Mouse (Mus musculus): ENCODE data around the gene Nfe2. TPM values are rescaled to one million over a fixed set of nuclear protein-coding genes. Genes with fewer than 3 reads are reported as not detected.
A peak's percentile ranks its signal among the peaks of the same experiment; 100 is the strongest.
"Not testable (repeated sequence)": the region's sequence is repeated elsewhere in the genome, so short reads cannot be mapped to it uniquely, and the experiment has no call there.

Nfe2 gene
- polyA plus RNA-seq, 1 experiment from 2014 or later = 4.3 TPM

- H3K9ac ChIP-seq (ENCODE audit: low read length) = no peak overlapping the region
- no peaks in the 10 kb centered on the region for H3K27me3 ChIP-seq (ENCODE audit: control insufficient read depth, insufficient read depth, low read depth, low read length)
- ATAC-seq (ENCODE audit: low read depth) = no peak
- H3K27ac ChIP-seq (ENCODE audit: low read length) = no peak overlapping the region
- peaks cover 47% of the 10 kb centered on the region for H3K36me3 ChIP-seq (ENCODE audit: control insufficient read depth, insufficient read depth, low read length)
- peaks cover 12% of the 10 kb centered on the region for H3K4me1 ChIP-seq (replicated peaks; ENCODE audit: control insufficient read depth, insufficient read depth, low read length)
- no peak overlapping the region for H3K4me3 ChIP-seq (ENCODE audit: low read length)
- H3K4me2 ChIP-seq (ENCODE audit: low read depth, low read length) = no peak overlapping the region
- no peaks in the 10 kb centered on the region for H3K9me3 ChIP-seq (ENCODE audit: control insufficient read depth, low read length)
Observed at GRCm38 (mm10) chr15:103247782-103248400, 10.3 kb downstream of the Nfe2 start.

GRCm38 (mm10) chr15:103247078-103247781 is 11.0 kb downstream of the Nfe2 start:
- no peak overlapping the region for H3K27ac ChIP-seq (ENCODE audit: low read length)
- no peaks in the 10 kb centered on the region for H3K9me3 ChIP-seq (ENCODE audit: control insufficient read depth, low read length)
- H3K4me2 ChIP-seq (ENCODE audit: low read depth, low read length) = no peak overlapping the region
- ATAC-seq (ENCODE audit: low read depth) = no peak
- H3K36me3 ChIP-seq (ENCODE audit: control insufficient read depth, insufficient read depth, low read length) = peaks cover 52% of the 10 kb centered on the region
- WGBS = 85% methylated on average over 9 of the region's 9 CpGs
- no peak overlapping the region for H3K9ac ChIP-seq (ENCODE audit: low read length)
- H3K27me3 ChIP-seq (ENCODE audit: control insufficient read depth, insufficient read depth, low read depth, low read length) = no peaks in the 10 kb centered on the region
- H3K4me3 ChIP-seq (ENCODE audit: low read length) = no peak overlapping the region
- H3K4me1 ChIP-seq (replicated peaks; ENCODE audit: control insufficient read depth, insufficient read depth, low read length) = peaks cover 19% of the 10 kb centered on the region

- 53% methylated on average over 6 of the region's 6 CpGs for WGBS
- peaks cover 55% of the 10 kb centered on the region for H3K36me3 ChIP-seq (ENCODE audit: control insufficient read depth, insufficient read depth, low read length)
Observed at GRCm38 (mm10) chr15:103245616-103246015, 12.6 kb downstream of the Nfe2 start.

GRCm38 (mm10) chr15:103242885-103243284 is 15.3 kb downstream of the Nfe2 start:
- H3K4me1 ChIP-seq (replicated peaks; ENCODE audit: control insufficient read depth, insufficient read depth, low read length) = peaks cover 26% of the 10 kb centered on the region
- H3K4me2 ChIP-seq (ENCODE audit: low read depth, low read length) = peak overlapping the region; percentile 83
- no peak for ATAC-seq (ENCODE audit: low read depth)

More at GRCm38 (mm10) chr15:103245616-103246015, 12.6 kb downstream of the Nfe2 start:
- no peak overlapping the region for H3K4me3 ChIP-seq (ENCODE audit: low read length)
- no peak overlapping the region for H3K27ac ChIP-seq (ENCODE audit: low read length)
- no peak for ATAC-seq (ENCODE audit: low read depth)
- no peak overlapping the region for H3K4me2 ChIP-seq (ENCODE audit: low read depth, low read length)
- H3K4me1 ChIP-seq (replicated peaks; ENCODE audit: control insufficient read depth, insufficient read depth, low read length) = peaks cover 20% of the 10 kb centered on the region
- no peaks in the 10 kb centered on the region for H3K9me3 ChIP-seq (ENCODE audit: control insufficient read depth, low read length)
- H3K9ac ChIP-seq (ENCODE audit: low read length) = no peak overlapping the region
- H3K27me3 ChIP-seq (ENCODE audit: control insufficient read depth, insufficient read depth, low read depth, low read length) = no peaks in the 10 kb centered on the region

GRCm38 (mm10) chr15:103241071-103242018 is 16.9 kb downstream of the Nfe2 start:
- WGBS = 3% methylated on average over 11 of the region's 12 CpGs
- Histone ChIP-seq H3K27ac (ENCODE audit: low read length) (peak overlapping the region; percentile 98), H3K4me1 (replicated peaks; ENCODE audit: control insufficient read depth, insufficient read depth, low read length) (peaks cover 31% of the 10 kb centered on the region), H3K9ac (ENCODE audit: low read length) (peak overlapping the region; percentile 88), H3K4me2 (ENCODE audit: low read depth, low read length) (peak overlapping the region; percentile 83), H3K4me3 (ENCODE audit: low read length) (peak overlapping the region; percentile 78), H3K36me3 (ENCODE audit: control insufficient read depth, insufficient read depth, low read length) (peaks cover 28% of the 10 kb centered on the region)
- H3K27me3 ChIP-seq (ENCODE audit: control insufficient read depth, insufficient read depth, low read depth, low read length); H3K9me3 ChIP-seq (ENCODE audit: control insufficient read depth, low read length); ATAC-seq (ENCODE audit: low read depth): not testable (repeated sequence)

More at GRCm38 (mm10) chr15:103242885-103243284, 15.3 kb downstream of the Nfe2 start:
- peak overlapping the region; percentile 78 for H3K4me3 ChIP-seq (ENCODE audit: low read length)
- H3K9me3 ChIP-seq (ENCODE audit: control insufficient read depth, low read length) = no peaks in the 10 kb centered on the region
- H3K27me3 ChIP-seq (ENCODE audit: control insufficient read depth, insufficient read depth, low read depth, low read length) = no peaks in the 10 kb centered on the region
- H3K36me3 ChIP-seq (ENCODE audit: control insufficient read depth, insufficient read depth, low read length) = peaks cover 43% of the 10 kb centered on the region
- WGBS = 49% methylated on average over 8 of the region's 8 CpGs
- 0 out of 2 replicates have a peak overlapping the region, but pooled peaks have one; percentile 2 for H3K27ac ChIP-seq (ENCODE audit: low read length)
- H3K9ac ChIP-seq (ENCODE audit: low read length) = peak overlapping the region; percentile 46

GRCm38 (mm10) chr15:103240160-103241028 is 17.8 kb downstream of the Nfe2 start, which contains the start of gene Hnrnpa1:
Hnrnpa1 (plus strand) TSS chr15:103240432.
- peaks cover 22% of the 10 kb centered on the region for H3K36me3 ChIP-seq (ENCODE audit: control insufficient read depth, insufficient read depth, low read length)
- peak within 1 kb of the TSS; percentile 98 for H3K27ac ChIP-seq (ENCODE audit: low read length)
- WGBS = under 1% methylated on average over 47 of the region's 47 CpGs

GRCm38 (mm10) chr15:103239685-103240159 is 18.5 kb downstream of the Nfe2 start, which contains the start of gene Cbx5:
Cbx5 (minus strand) TSS chr15:103239816.
- peak within 1 kb of the TSS; percentile 78 for H3K4me3 ChIP-seq (ENCODE audit: low read length)
- H3K27ac ChIP-seq (ENCODE audit: low read length) = peak within 1 kb of the TSS; percentile 98
- H3K9me3 ChIP-seq (ENCODE audit: control insufficient read depth, low read length) = no peaks in the 10 kb centered on the region
- H3K36me3 ChIP-seq (ENCODE audit: control insufficient read depth, insufficient read depth, low read length) = peaks cover 21% of the 10 kb centered on the region
- H3K4me2 ChIP-seq (ENCODE audit: low read depth, low read length) = peak within 1 kb of the TSS; percentile 83
- peak within 1 kb of the TSS; percentile 88 for H3K9ac ChIP-seq (ENCODE audit: low read length)
- peak; percentile 94 for ATAC-seq (ENCODE audit: low read depth)
- under 1% methylated on average over 39 of the region's 39 CpGs for WGBS
- no peaks in the 10 kb centered on the region for H3K27me3 ChIP-seq (ENCODE audit: control insufficient read depth, insufficient read depth, low read depth, low read length)
- peaks cover 29% of the 10 kb centered on the region for H3K4me1 ChIP-seq (replicated peaks; ENCODE audit: control insufficient read depth, insufficient read depth, low read length)

More at GRCm38 (mm10) chr15:103240160-103241028, 17.8 kb downstream of the Nfe2 start, which contains the start of gene Hnrnpa1:
- ATAC-seq (ENCODE audit: low read depth) = peak; percentile 92
- Histone ChIP-seq H3K9me3 (ENCODE audit: control insufficient read depth, low read length) (no peaks in the 10 kb centered on the region), H3K4me1 (replicated peaks; ENCODE audit: control insufficient read depth, insufficient read depth, low read length) (peaks cover 31% of the 10 kb centered on the region), H3K4me2 (ENCODE audit: low read depth, low read length) (peak within 1 kb of the TSS; percentile 83), H3K4me3 (ENCODE audit: low read length) (peak within 1 kb of the TSS; percentile 78), H3K27me3 (ENCODE audit: control insufficient read depth, insufficient read depth, low read depth, low read length) (no peaks in the 10 kb centered on the region), H3K9ac (ENCODE audit: low read length) (peak within 1 kb of the TSS; percentile 88)

GRCm38 (mm10) chr15:103239130-103239684 is 19.0 kb downstream of the Nfe2 start:
- peaks cover 29% of the 10 kb centered on the region for H3K4me1 ChIP-seq (replicated peaks; ENCODE audit: control insufficient read depth, insufficient read depth, low read length)
- H3K9ac ChIP-seq (ENCODE audit: low read length) = peak overlapping the region; percentile 77
- no peaks in the 10 kb centered on the region for H3K9me3 ChIP-seq (ENCODE audit: control insufficient read depth, low read length)
- H3K27me3 ChIP-seq (ENCODE audit: control insufficient read depth, insufficient read depth, low read depth, low read length) = no peaks in the 10 kb centered on the region
- peak overlapping the region; percentile 78 for H3K4me3 ChIP-seq (ENCODE audit: low read length)
- H3K27ac ChIP-seq (ENCODE audit: low read length) = peak overlapping the region; percentile 98
- H3K36me3 ChIP-seq (ENCODE audit: control insufficient read depth, insufficient read depth, low read length) = peaks cover 22% of the 10 kb centered on the region
- peak overlapping the region; percentile 63 for H3K4me2 ChIP-seq (ENCODE audit: low read depth, low read length)
- under 1% methylated on average over 26 of the region's 26 CpGs for WGBS
- ATAC-seq (ENCODE audit: low read depth) = peak; percentile 91

Measured in lung, embryonic 16.5 days (tissue).